Comparison of ENCODE assay signal across 8 mouse cellular contexts in the genomic region with DNA sequence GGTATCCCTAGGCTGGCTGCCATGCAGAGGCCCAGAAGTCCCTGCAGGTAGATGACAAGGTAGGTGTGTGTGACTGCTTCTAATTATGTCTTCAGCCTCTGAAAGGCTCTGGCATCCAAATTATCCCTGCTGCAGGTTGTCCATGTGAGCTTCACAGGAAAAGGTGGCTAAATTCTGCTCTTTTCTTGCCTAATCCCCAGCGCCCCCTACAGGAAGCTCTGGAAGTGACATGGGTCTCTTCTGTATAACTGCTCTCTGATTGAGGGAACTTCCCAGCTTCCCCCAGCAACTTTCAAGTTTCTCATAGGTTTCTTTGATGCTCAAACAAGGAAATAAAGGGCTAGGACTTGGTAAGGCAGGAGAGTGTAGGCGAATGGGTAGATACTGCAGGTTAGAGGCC. TPM values are rescaled to one million over a fixed set of nuclear protein-coding genes. Genes with fewer than 3 reads are reported as not detected.
DNase-seq lines count a peak whose midpoint lies in the region; ATAC-seq lines count a peak whose summit lies in the region.

No protein-coding gene starts in this region.

- no peaks in the 10 kb centered on the region for H3K27me3 ChIP-seq in liver, embryonic 13.5 days

- no peak overlapping the region for H3K27ac ChIP-seq in liver, embryonic 13.5 days

- H3K4me3 ChIP-seq in liver, embryonic 13.5 days (replicated peaks), result no peak overlapping the region

- peak; percentile 45 for DNase-seq in ovary, postnatal 10 days (ENCODE audit: low spot score)
- no peak for DNase-seq in ovary, adult 18-20 months (ENCODE audit: low spot score)
- DNase-seq in cerebellum, postnatal 4 days (ENCODE audit: low spot score in 2 of 2), result peak; percentile 64 to 84
- DNase-seq in liver, embryonic 13.5 days, result peak; percentile 56
- peak; percentile 67 for DNase-seq in retina, postnatal 7 days (ENCODE audit: low read depth, low spot score)
- DNase-seq in yolk sac, embryonic 10.5 days (ENCODE audit: low spot score), result no peak

- no peak overlapping the region for H3K9ac ChIP-seq in liver, embryonic 13.5 days

- no peaks in the 10 kb centered on the region for H3K9me3 ChIP-seq in liver, embryonic 13.5 days (replicated peaks)

- 22% methylated on average over 2 of the region's 2 CpGs for WGBS in liver, embryonic 13.5 days (ENCODE audit: insufficient replicate concordance)

- H3K36me3 ChIP-seq in liver, embryonic 13.5 days, result peaks cover 92% of the 10 kb centered on the region

- no peak overlapping the region for H3K4me2 ChIP-seq in liver, embryonic 13.5 days

- H3K4me1 ChIP-seq in liver, embryonic 13.5 days (replicated peaks), result no peaks in the 10 kb centered on the region

- ATAC-seq in activated CD4-positive, CD25-positive, alpha-beta regulatory T cell, adult 4 months, result peak; percentile 81
- peak; percentile 59 to 62 for ATAC-seq in hematopoietic stem cell, adult 5-6 weeks (replicated peaks in 1 of 2; ENCODE audit: insufficient read depth in 1 of 2, low FRiP score in 2 of 2, low TSS enrichment in 1 of 2, low read depth in 1 of 2, poor library complexity in 2 of 2, severe bottlenecking in 2 of 2)
- peak; percentile 14; the same call in 1 of the 2 replicates for ATAC-seq in liver, embryonic 13.5 days (ENCODE audit: low read depth)

RNA-seq across cellular contexts. Expression of gene Polr3h, which starts 21.1 kb away (rescaled TPM):
- polyA plus RNA-seq in activated CD4-positive, CD25-positive, alpha-beta regulatory T cell, adult 4 months (2017; shearing (Covaris generic)), result 10 to 100 TPM; 21.1 to 31.2 TPM
- total RNA-seq in hematopoietic stem cell, adult 5-6 weeks (2017), result 26.7 and 32.6 TPM in 2 replicates
- polyA plus RNA-seq in liver, embryonic 13.5 days (2015; fragmentation: Nextera tagmentation; extraction: Ambion mirVana), result 77.5 and 82.6 TPM in 2 replicates

RNA-seq across cellular contexts. Expression of gene Csdc2, which starts 31.6 kb away (rescaled TPM):
- not detected for polyA plus RNA-seq in activated CD4-positive, CD25-positive, alpha-beta regulatory T cell, adult 4 months (2017; shearing (Covaris generic))
- not detected in 2 replicates for total RNA-seq in hematopoietic stem cell, adult 5-6 weeks (2017)
- polyA plus RNA-seq in liver, embryonic 13.5 days (2015; fragmentation: Nextera tagmentation; extraction: Ambion mirVana), result 1.0 and 1.1 TPM in 2 replicates

RNA-seq across cellular contexts. Expression of gene Aco2, which starts 32.8 kb away (rescaled TPM):
- 100 to 1,000 TPM in 1 of 2 experiments, 10 to 100 TPM in 1; 84.4 to 105 TPM for polyA plus RNA-seq in activated CD4-positive, CD25-positive, alpha-beta regulatory T cell, adult 4 months (2017; shearing (Covaris generic))
- total RNA-seq in hematopoietic stem cell, adult 5-6 weeks (2017), result 98.4 and 130 TPM in 2 replicates
- polyA plus RNA-seq in liver, embryonic 13.5 days (2015; fragmentation: Nextera tagmentation; extraction: Ambion mirVana), result 105 and 122 TPM in 2 replicates

RNA-seq across cellular contexts. Expression of gene Phf5a, which starts 33.2 kb away (rescaled TPM):
- 100 to 1,000 TPM in 1 of 2 experiments, 10 to 100 TPM in 1; 91.8 to 102 TPM for polyA plus RNA-seq in activated CD4-positive, CD25-positive, alpha-beta regulatory T cell, adult 4 months (2017; shearing (Covaris generic))
- 35.5 and 56.0 TPM in 2 replicates for total RNA-seq in hematopoietic stem cell, adult 5-6 weeks (2017)
- polyA plus RNA-seq in liver, embryonic 13.5 days (2015; fragmentation: Nextera tagmentation; extraction: Ambion mirVana), result 132 and 139 TPM in 2 replicates

RNA-seq across cellular contexts. Expression of gene Tob2, which starts 46.3 kb away (rescaled TPM):
- 10 to 100 TPM; 25.8 to 45.6 TPM for polyA plus RNA-seq in activated CD4-positive, CD25-positive, alpha-beta regulatory T cell, adult 4 months (2017; shearing (Covaris generic))
- 36.6 and 38.4 TPM in 2 replicates for total RNA-seq in hematopoietic stem cell, adult 5-6 weeks (2017)
- polyA plus RNA-seq in liver, embryonic 13.5 days (2015; fragmentation: Nextera tagmentation; extraction: Ambion mirVana), result 9.0 and 11.9 TPM in 2 replicates

Comparison
In these comparisons a context has a peak if more than half of its experiments do, and no peak if none do; other contexts are left out.
1. DNase-seq: peak in ovary, postnatal 10 days (single experiment), cerebellum, postnatal 4 days (2 of 2), liver, embryonic 13.5 days (single experiment) and retina, postnatal 7 days (single experiment); none in ovary, adult 18-20 months (single experiment) and yolk sac, embryonic 10.5 days (single experiment).
2. ATAC-seq: peak in every context shown above with its lines; median percentile 81 in activated CD4-positive, CD25-positive, alpha-beta regulatory T cell, adult 4 months; 60 in hematopoietic stem cell, adult 5-6 weeks; 14 in liver, embryonic 13.5 days.